Mouse (Mus musculus) heart, postnatal 0 days (tissue): ENCODE data around the gene Aldh3a2. TPM values are rescaled to one million over a fixed set of nuclear protein-coding genes. Genes with fewer than 3 reads are reported as not detected.

Experiments used
- ATAC-seq: fragments of 200-750 bp; cut with Nextera tagmentation; 2 replicates; pipeline ENCODE4 v1.8.0; 2017; ENCODE audit warnings: low read depth, moderate number of reproducible peaks, moderate library complexity; ENCODE audit not compliant: insufficient read depth
- DNase-seq: peaks from one replicate; pipeline ENCODE4 v3.0.0-alpha.2; 2016; ENCODE audit warnings: low spot score
- H3K27ac ChIP-seq: fragments of 300-500 bp; sonication (generic); 2 replicates; pipeline ENCODE4 v1.5.1; 2014; ENCODE audit warnings: low read depth, mild to moderate bottlenecking
- H3K27me3 ChIP-seq: fragments of 300-500 bp; sonication (generic); 2 replicates; pipeline ENCODE4 v1.6.1; 2014; ENCODE audit warnings: low read length, mixed read lengths; ENCODE audit not compliant: control insufficient read depth, insufficient read depth
- H3K36me3 ChIP-seq: fragments of 300-500 bp; sonication (generic); replicated peaks from 2 replicates; pipeline ENCODE4 v1.6.1; 2014; ENCODE audit warnings: low read length, mixed read lengths; ENCODE audit not compliant: control insufficient read depth, insufficient read depth
- H3K4me1 ChIP-seq: fragments of 300-500 bp; sonication (generic); 2 replicates; pipeline ENCODE4 v1.6.1; 2014; ENCODE audit warnings: antibody characterized with exemption; ENCODE audit not compliant: control insufficient read depth, insufficient read depth
- H3K4me2 ChIP-seq: fragments of 300-500 bp; sonication (generic); 2 replicates; pipeline ENCODE4 v1.6.1; 2014; ENCODE audit warnings: low read depth, mild to moderate bottlenecking, low read length, moderate library complexity
- H3K4me3 ChIP-seq: fragments of 300-500 bp; sonication (generic); 2 replicates; pipeline ENCODE4 v1.5.1; 2014; ENCODE audit warnings: low read depth, low read length
- H3K9ac ChIP-seq: fragments of 300-500 bp; sonication (generic); replicated peaks from 2 replicates; pipeline ENCODE4 v1.6.1; 2014; ENCODE audit warnings: low read depth, low read length, mixed read lengths
- H3K9me3 ChIP-seq: fragments of 300-500 bp; sonication (generic); replicated peaks from 2 replicates; pipeline ENCODE4 v1.6.1; 2016; ENCODE audit warnings: low read length; ENCODE audit not compliant: control insufficient read depth
- CTCF ChIP-seq: IDR thresholded peaks from 2 replicates; pipeline ENCODE4 v1.5.1; 2016; ENCODE audit warnings: antibody characterized with exemption, control low read depth, low read depth
- EP300 ChIP-seq: IDR thresholded peaks from 2 replicates; pipeline ENCODE4 v1.6.1; 2016; ENCODE audit warnings: antibody characterized with exemption, low read depth
- WGBS: fragments of 180-500 bp; shearing (Covaris S2); extraction: QIAGEN DNeasy Blood & Tissue Kit; methylation state at CpG from one replicate; pipeline ENCODE4 v1.1.7; 2014; 5-methylcytosine and 5-hydroxymethylcytosine counted together
- polyA plus RNA-seq: library from polyadenylated mRNA; unstranded; fragments of >200 nt; fragmentation: Nextera tagmentation; extraction: Ambion mirVana; gene quantifications from 2 replicates; pipeline ENCODE4 v1.2.1, GENCODE M21; 2015
- total RNA-seq: library from RNA; depleted of rRNA; stranded (reverse); fragments of >200 nt; gene quantifications from 2 replicates; pipeline ENCODE4 v1.2.3, GENCODE M21; 2014; ENCODE audit warnings: low replicate concordance

Aldh3a2 gene
- total and polyA plus RNA-seq, 2 experiments from 2014 or later = 29.1 to 36.0 TPM

DNA sequence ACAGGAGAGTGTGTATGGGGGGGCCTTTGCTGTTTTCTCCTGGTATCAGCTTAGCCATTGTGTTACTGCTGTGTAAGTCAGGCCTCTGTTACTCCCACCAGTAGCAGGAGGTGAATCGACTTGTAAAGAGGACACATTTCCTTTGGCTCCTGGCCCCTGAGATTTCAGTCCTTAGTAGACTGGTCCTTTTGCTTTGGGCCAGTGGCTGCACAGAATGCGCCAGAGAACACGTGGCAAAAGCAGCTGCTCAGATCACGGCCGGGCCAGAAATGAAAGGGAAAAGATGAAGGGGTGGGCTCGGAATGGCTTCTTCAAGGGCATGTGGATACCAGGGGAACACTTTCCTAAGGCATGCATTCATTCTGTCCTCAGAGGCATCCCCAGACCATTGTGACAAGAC lies 65.1 kb downstream of the Aldh3a2 start:
- H3K4me2 ChIP-seq = no peak overlapping the region
- no peak for ATAC-seq

DNA sequence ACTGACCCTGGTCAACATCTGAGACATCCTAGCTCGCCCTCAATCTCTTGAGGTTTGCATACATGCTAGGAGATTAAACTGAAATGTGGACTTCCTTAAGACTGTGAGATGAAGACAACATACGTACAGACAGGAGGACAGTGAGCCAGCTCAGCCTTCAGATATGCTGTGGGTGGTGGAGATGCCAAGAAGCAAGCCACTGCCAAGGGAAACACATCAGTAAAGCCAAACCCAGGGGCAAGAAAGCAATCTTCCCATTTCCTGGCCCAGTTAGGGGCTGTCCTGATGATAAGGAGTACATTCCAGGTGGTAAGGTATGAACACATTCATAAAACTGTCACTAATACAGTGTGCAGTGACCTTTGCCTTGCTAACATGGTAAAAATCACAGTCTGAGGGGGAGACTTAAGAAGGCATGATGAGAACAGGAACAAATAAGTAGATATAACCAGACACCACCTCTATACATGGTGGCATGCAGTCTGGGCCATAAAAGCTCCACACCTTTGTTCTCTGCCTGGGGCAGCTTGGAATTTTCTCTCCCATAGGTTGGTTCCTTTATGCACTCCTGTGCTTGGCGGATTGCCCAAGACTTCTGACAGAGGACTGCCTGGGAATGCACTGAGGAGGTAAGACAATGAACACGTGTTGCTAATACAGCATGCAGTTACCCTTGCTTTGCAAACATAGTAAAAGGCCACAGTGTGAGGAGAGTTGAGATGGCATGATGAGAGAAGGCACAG lies 67.5 kb downstream of the Aldh3a2 start:
- ATAC-seq (no peak), DNase-seq (no peak)
- Histone ChIP-seq H3K27ac (no peak overlapping the region), H3K4me1 (no peaks in the 10 kb centered on the region), H3K9ac (no peak overlapping the region), H3K27me3 (no peaks in the 10 kb centered on the region), H3K4me2 (no peak overlapping the region), H3K4me3 (no peak overlapping the region), H3K9me3 (no peaks in the 10 kb centered on the region), H3K36me3 (no peaks in the 10 kb centered on the region)
- WGBS = 65% methylated on average over 4 of the region's 4 CpGs
- TF ChIP-seq EP300 (no peak), CTCF (no peak)

More for the DNA sequence above, 65.1 kb downstream of the Aldh3a2 start:
- Histone ChIP-seq H3K4me1 (no peaks in the 10 kb centered on the region), H3K4me3 (no peak overlapping the region), H3K27me3 (no peaks in the 10 kb centered on the region), H3K27ac (no peak overlapping the region), H3K36me3 (no peaks in the 10 kb centered on the region), H3K9me3 (no peaks in the 10 kb centered on the region), H3K9ac (no peak overlapping the region)
- TF ChIP-seq CTCF (no peak), EP300 (no peak)
- 78% methylated on average over 6 of the region's 6 CpGs for WGBS
- no peak for DNase-seq

DNA sequence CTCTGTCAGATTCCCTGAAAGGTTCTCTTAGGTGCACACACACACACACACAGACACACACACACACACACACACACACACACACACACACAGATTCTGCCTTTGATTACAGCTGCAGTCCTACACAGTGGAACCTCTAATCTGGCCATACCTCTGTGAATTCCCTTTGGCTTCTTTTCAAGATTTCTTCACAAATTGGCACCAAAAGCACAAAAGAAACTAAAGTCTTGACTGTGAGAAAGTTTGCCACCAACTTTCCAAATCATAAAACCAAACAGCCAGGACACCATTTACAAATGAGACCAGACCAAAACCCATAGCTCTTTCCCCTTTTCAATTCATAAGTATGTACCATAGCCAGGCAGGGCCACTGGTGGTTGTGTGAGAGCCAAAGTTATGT lies 69.3 kb downstream of the Aldh3a2 start:
- no peak overlapping the region for H3K4me2 ChIP-seq
- no peaks in the 10 kb centered on the region for H3K4me1 ChIP-seq
- H3K27me3 ChIP-seq = no peaks in the 10 kb centered on the region
- no peaks in the 10 kb centered on the region for H3K36me3 ChIP-seq
- H3K27ac ChIP-seq = no peak overlapping the region
- no peak overlapping the region for H3K4me3 ChIP-seq
- ATAC-seq = no peak
- TF ChIP-seq CTCF (no peak), EP300 (no peak)
- no peak for DNase-seq
- H3K9ac ChIP-seq = no peak overlapping the region
- H3K9me3 ChIP-seq = no peaks in the 10 kb centered on the region

DNA sequence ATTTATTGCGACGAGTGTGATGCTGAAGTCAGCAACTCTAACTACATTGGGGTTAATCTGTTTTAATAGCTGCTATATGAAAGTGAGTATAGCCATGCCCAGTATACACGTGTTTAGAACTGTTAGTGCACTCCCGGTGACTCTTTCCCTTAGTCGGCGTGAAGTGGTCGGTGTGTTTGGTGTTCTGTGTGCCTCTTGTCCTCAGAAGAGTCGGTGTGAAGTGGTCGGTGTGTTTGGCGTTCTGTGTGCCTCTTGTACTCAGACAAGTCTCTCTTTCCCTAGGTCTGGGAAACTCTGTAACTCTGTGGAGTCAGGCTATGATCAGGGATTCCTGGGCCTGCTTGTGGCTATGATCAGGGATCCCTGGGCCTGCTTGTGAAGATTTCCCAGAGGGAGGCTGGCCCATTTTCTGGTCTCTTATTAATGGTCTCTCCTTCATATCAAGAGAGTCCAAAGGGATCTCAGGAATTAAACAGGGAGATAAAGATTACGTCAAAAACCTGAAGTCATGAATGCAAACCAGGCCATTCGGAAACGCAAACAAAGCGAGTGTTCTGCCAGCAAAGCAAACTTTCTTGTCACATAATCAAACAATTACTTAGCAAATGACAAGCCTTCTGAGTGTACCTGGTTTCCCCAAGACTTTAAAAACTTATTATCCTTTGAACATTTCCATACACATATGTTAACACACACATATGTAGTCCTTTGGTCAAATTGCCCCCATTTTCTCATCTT lies 70.5 kb downstream of the Aldh3a2 start:
- Histone ChIP-seq H3K9ac (no peak overlapping the region), H3K9me3 (no peaks in the 10 kb centered on the region), H3K4me1 (no peaks in the 10 kb centered on the region), H3K36me3 (no peaks in the 10 kb centered on the region), H3K27ac (no peak overlapping the region), H3K4me2 (no peak overlapping the region), H3K27me3 (no peaks in the 10 kb centered on the region), H3K4me3 (no peak overlapping the region)
- TF ChIP-seq EP300 (no peak), CTCF (no peak)
- DNase-seq = no peak
- 80% methylated on average over 14 of the region's 14 CpGs for WGBS
- ATAC-seq = no peak

DNA sequence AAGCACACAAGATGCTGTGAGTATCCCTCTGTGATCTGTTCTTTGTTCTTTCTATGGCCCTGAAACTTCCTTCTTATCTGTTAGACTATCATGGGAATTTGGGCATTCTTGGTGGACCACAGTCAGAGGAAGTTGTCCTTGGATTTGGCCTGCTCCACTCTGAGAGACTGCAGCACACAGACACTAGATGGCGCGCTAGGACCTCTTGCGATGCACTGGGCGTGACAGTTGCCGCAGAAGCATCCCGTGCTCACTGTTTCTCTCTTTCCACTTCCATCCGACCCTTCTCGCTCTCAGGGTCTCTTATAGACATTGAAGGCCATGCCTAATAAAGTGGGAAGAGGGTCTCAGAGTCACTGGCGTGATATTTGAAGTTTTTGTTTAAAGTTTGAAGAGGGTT lies 73.9 kb downstream of the Aldh3a2 start:
- peak; percentile 80 for ATAC-seq
- 3% methylated on average over 9 of the region's 9 CpGs for WGBS
- peak; percentile 80 for DNase-seq
- no peak for TF ChIP-seq EP300
- TF ChIP-seq CTCF = peak; percentile 98
- Histone ChIP-seq H3K9ac (no peak overlapping the region), H3K4me3 (no peak overlapping the region), H3K4me2 (no peak overlapping the region), H3K27ac (no peak overlapping the region), H3K4me1 (no peaks in the 10 kb centered on the region), H3K9me3 (no peaks in the 10 kb centered on the region), H3K27me3 (no peaks in the 10 kb centered on the region), H3K36me3 (no peaks in the 10 kb centered on the region)
